Mouse (Mus musculus) thymus, postnatal 4 days (tissue): ENCODE measurements at regions not wholly inside any gene's neighbourhood (a gene's known extent, or its start where the extent isn't known, plus 50 kb on each side); places are given as distances from the start of the nearest gene placed in this dataset.

Source experiments
- DNase-seq: peaks from one replicate; pipeline ENCODE4 v3.0.0; 2021

- no peak for DNase-seq
Measured at GRCm38 (mm10) chr6:71012436-71012822, 56.1 kb downstream of the Foxi3 start.

- DNase-seq = peak; percentile 57
Measured at GRCm38 (mm10) chr6:71012823-71013461, 56.6 kb downstream of the Foxi3 start.

- no peak for DNase-seq
Measured at GRCm38 (mm10) chr6:71016388-71016787, 60.1 kb downstream of the Foxi3 start.

GRCm38 (mm10) chr6:71021353-71021752 is 65.0 kb downstream of the Foxi3 start:
- DNase-seq = no peak

GRCm38 (mm10) chr6:71025472-71025871 is 69.1 kb downstream of the Foxi3 start:
- DNase-seq = no peak

- no peak for DNase-seq
Measured at GRCm38 (mm10) chr6:71029663-71030062, 73.3 kb downstream of the Foxi3 start.

GRCm38 (mm10) chr6:71030541-71030940 is 74.2 kb downstream of the Foxi3 start:
- peak; percentile 63 for DNase-seq

- no peak for DNase-seq
Measured at GRCm38 (mm10) chr6:71044241-71044640, 87.9 kb downstream of the Foxi3 start.

GRCm38 (mm10) chr6:71045261-71045660 is 88.9 kb downstream of the Foxi3 start:
- no peak for DNase-seq

- DNase-seq = peak; percentile 67
Measured at GRCm38 (mm10) chr6:71048199-71049094, 92.1 kb downstream of the Foxi3 start.

GRCm38 (mm10) chr6:71050248-71050647 is 93.9 kb downstream of the Foxi3 start:
- DNase-seq = no peak

GRCm38 (mm10) chr6:71050754-71051213 is 93.5 kb downstream of the Thnsl2 start:
- DNase-seq = no peak

- no peak for DNase-seq
Measured at GRCm38 (mm10) chr6:71057209-71057858, 86.9 kb downstream of the Thnsl2 start.

GRCm38 (mm10) chr6:71060116-71060515 is 84.1 kb downstream of the Thnsl2 start:
- DNase-seq = no peak

- no peak for DNase-seq
Measured at GRCm38 (mm10) chr6:71062980-71063379, 81.3 kb downstream of the Thnsl2 start.

GRCm38 (mm10) chr6:71065428-71065827 is 78.8 kb downstream of the Thnsl2 start:
- no peak for DNase-seq

- DNase-seq = no peak
Measured at GRCm38 (mm10) chr6:71069229-71069628, 75.0 kb downstream of the Thnsl2 start.

GRCm38 (mm10) chr6:71074789-71075191 is 69.4 kb downstream of the Thnsl2 start:
- DNase-seq = no peak
